Mouse (Mus musculus) neural tube, embryonic 15.5 days (tissue): ENCODE results near the gene Treml2. TPM values are rescaled to one million over a fixed set of nuclear protein-coding genes. Genes with fewer than 3 reads are reported as not detected.

Source experiments
- ATAC-seq: fragments of 200-750 bp; cut with Nextera tagmentation; 2 replicates; pipeline ENCODE4 v1.8.0; 2017; ENCODE audit warnings: mild to moderate bottlenecking, moderate TSS enrichment, moderate library complexity; ENCODE audit not compliant: low FRiP score
- H3K27ac ChIP-seq: fragments of 300-500 bp; sonication (generic); replicated peaks from 2 replicates; pipeline ENCODE4 v1.5.1; 2015; ENCODE audit warnings: mild to moderate bottlenecking, inconsistent platforms
- H3K27me3 ChIP-seq: fragments of 300-500 bp; sonication (generic); replicated peaks from 2 replicates; pipeline ENCODE4 v1.6.1; 2015; ENCODE audit warnings: inconsistent platforms
- H3K36me3 ChIP-seq: fragments of 300-500 bp; sonication (generic); 2 replicates; pipeline ENCODE4 v1.6.1; 2015; ENCODE audit warnings: inconsistent platforms
- H3K4me1 ChIP-seq: fragments of 300-500 bp; sonication (generic); 2 replicates; pipeline ENCODE4 v1.6.1; 2015; ENCODE audit warnings: inconsistent platforms
- H3K4me2 ChIP-seq: fragments of 300-500 bp; sonication (generic); 2 replicates; pipeline ENCODE4 v1.6.1; 2015; ENCODE audit warnings: inconsistent platforms, mild to moderate bottlenecking, moderate library complexity
- H3K4me3 ChIP-seq: fragments of 300-500 bp; sonication (generic); replicated peaks from 2 replicates; pipeline ENCODE4 v1.5.1; 2015; ENCODE audit warnings: mild to moderate bottlenecking, inconsistent platforms
- H3K9ac ChIP-seq: fragments of 300-500 bp; sonication (generic); replicated peaks from 2 replicates; pipeline ENCODE4 v1.6.1; 2015; ENCODE audit warnings: mild to moderate bottlenecking, inconsistent platforms
- H3K9me3 ChIP-seq: fragments of 300-500 bp; sonication (generic); replicated peaks from 2 replicates; pipeline ENCODE4 v1.6.1; 2016; ENCODE audit warnings: inconsistent platforms
- WGBS: fragments of 180-500 bp; shearing (Covaris S2); methylation state at CpG from one replicate; pipeline ENCODE4 v1.1.7; 2015; ENCODE audit warnings: mixed read lengths; 5-methylcytosine and 5-hydroxymethylcytosine counted together
- polyA plus RNA-seq: library from polyadenylated mRNA; unstranded; fragments of >200 nt; fragmentation: Nextera tagmentation; extraction: Ambion mirVana; gene quantifications from 2 replicates; pipeline ENCODE4 v1.2.1, GENCODE M21; 2015

Gene Treml2
- polyA plus RNA-seq, 1 experiment from 2014 or later, result 0.14 TPM

GRCm38 (mm10) chr17:48272158-48272557 is 27.1 kb upstream of the Treml2 start:
- Histone ChIP-seq H3K4me3 (no peak overlapping the region), H3K9me3 (no peaks in the 10 kb centered on the region), H3K27me3 (no peaks in the 10 kb centered on the region), H3K4me2 (no peak overlapping the region), H3K27ac (no peak overlapping the region), H3K9ac (no peak overlapping the region), H3K36me3 (no peaks in the 10 kb centered on the region), H3K4me1 (no peaks in the 10 kb centered on the region)
- no peak for ATAC-seq
- WGBS, result 86% methylated on average over 5 of the region's 5 CpGs

- H3K27ac ChIP-seq, result no peak overlapping the region
- no peaks in the 10 kb centered on the region for H3K27me3 ChIP-seq
- H3K9me3 ChIP-seq, result no peaks in the 10 kb centered on the region
- H3K4me2 ChIP-seq, result no peak overlapping the region
- no peak overlapping the region for H3K9ac ChIP-seq
- 92% methylated on average over 4 of the region's 4 CpGs for WGBS
- H3K36me3 ChIP-seq, result no peaks in the 10 kb centered on the region
- ATAC-seq, result no peak
- H3K4me3 ChIP-seq, result no peak overlapping the region
- no peaks in the 10 kb centered on the region for H3K4me1 ChIP-seq
Measured at GRCm38 (mm10) chr17:48272598-48272997, 26.7 kb upstream of the Treml2 start.

GRCm38 (mm10) chr17:48274098-48274497 is 25.2 kb upstream of the Treml2 start:
- no peaks in the 10 kb centered on the region for H3K4me1 ChIP-seq
- H3K9me3 ChIP-seq, result no peaks in the 10 kb centered on the region
- H3K27ac ChIP-seq, result no peak overlapping the region
- WGBS, result 84% methylated on average over 4 of the region's 4 CpGs
- H3K36me3 ChIP-seq, result no peaks in the 10 kb centered on the region
- no peaks in the 10 kb centered on the region for H3K27me3 ChIP-seq
- no peak overlapping the region for H3K4me2 ChIP-seq
- no peak for ATAC-seq
- no peak overlapping the region for H3K4me3 ChIP-seq
- H3K9ac ChIP-seq, result no peak overlapping the region

- no peaks in the 10 kb centered on the region for H3K27me3 ChIP-seq
- H3K4me3 ChIP-seq, result no peak overlapping the region
- no peaks in the 10 kb centered on the region for H3K36me3 ChIP-seq
- ATAC-seq, result no peak
- no peaks in the 10 kb centered on the region for H3K4me1 ChIP-seq
- H3K27ac ChIP-seq, result no peak overlapping the region
- no peaks in the 10 kb centered on the region for H3K9me3 ChIP-seq
- H3K9ac ChIP-seq, result no peak overlapping the region
- no peak overlapping the region for H3K4me2 ChIP-seq
- 29% methylated on average over 6 of the region's 6 CpGs for WGBS
Measured at GRCm38 (mm10) chr17:48274885-48275284, 24.4 kb upstream of the Treml2 start.

DNA sequence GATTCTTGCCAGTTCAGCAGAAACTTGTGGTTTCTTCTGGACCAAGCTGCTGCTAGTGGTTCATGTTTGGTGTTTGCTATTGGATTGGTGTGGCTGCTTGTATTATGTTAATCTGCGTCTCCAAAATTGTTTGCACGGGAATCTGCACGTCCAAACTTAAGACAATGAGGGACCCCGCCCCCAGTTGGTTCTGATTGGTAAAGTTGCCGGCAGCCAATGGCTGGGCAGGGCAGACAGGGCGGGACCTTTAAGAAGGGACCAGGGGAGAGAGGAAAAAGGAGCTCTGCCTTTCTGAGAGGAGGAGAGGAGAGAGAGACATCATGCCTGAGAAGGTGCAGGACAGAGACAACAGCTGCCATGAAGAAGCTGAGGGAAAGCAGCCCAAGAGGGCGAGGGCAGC is 23.6 kb upstream of the Treml2 start:
- Histone ChIP-seq H3K9me3 (no peaks in the 10 kb centered on the region), H3K4me3 (no peak overlapping the region), H3K27me3 (no peaks in the 10 kb centered on the region), H3K4me2 (no peak overlapping the region), H3K9ac (no peak overlapping the region), H3K4me1 (no peaks in the 10 kb centered on the region), H3K36me3 (no peaks in the 10 kb centered on the region), H3K27ac (no peak overlapping the region)
- no peak for ATAC-seq
- WGBS, result 59% methylated on average over 7 of the region's 7 CpGs

DNA sequence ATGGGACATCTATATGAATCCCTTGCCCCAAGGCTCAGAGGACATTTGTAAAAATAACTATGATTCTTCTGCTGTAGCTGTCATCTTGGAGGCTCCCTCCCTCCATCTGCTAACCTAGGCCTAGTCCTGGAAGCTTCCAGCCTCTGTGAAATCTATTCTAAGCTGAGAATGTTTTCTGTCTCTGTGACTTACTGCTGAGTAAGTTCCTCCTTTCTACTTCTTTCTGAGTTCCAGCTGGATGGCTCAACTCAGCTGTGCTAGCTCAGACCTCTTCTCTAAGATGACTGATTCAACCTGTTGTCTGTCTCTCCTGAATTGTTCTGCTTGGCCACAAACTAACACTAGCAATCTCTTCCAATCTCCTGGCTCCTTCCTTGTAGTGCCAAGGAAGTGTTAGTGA is 20.9 kb upstream of the Treml2 start:
- Histone ChIP-seq H3K27ac (no peak overlapping the region), H3K27me3 (no peaks in the 10 kb centered on the region), H3K4me3 (no peak overlapping the region), H3K9ac (no peak overlapping the region), H3K4me1 (peaks cover 9% of the 10 kb centered on the region; the same call in 1 of the 2 replicates), H3K9me3 (no peaks in the 10 kb centered on the region), H3K4me2 (no peak overlapping the region), H3K36me3 (no peaks in the 10 kb centered on the region)
- ATAC-seq, result no peak

- Histone ChIP-seq H3K27me3 (no peaks in the 10 kb centered on the region), H3K9ac (no peak overlapping the region), H3K4me2 (no peak overlapping the region), H3K4me3 (no peak overlapping the region), H3K9me3 (no peaks in the 10 kb centered on the region), H3K4me1 (peaks cover 9% of the 10 kb centered on the region; the same call in 1 of the 2 replicates), H3K36me3 (no peaks in the 10 kb centered on the region), H3K27ac (no peak overlapping the region)
- no peak for ATAC-seq
- WGBS, result 91% methylated on average over 4 of the region's 4 CpGs
Measured at GRCm38 (mm10) chr17:48279002-48279401, 20.3 kb upstream of the Treml2 start.

GRCm38 (mm10) chr17:48280943-48281738 is 18.2 kb upstream of the Treml2 start:
- Histone ChIP-seq H3K9ac (no peak overlapping the region), H3K27me3 (no peaks in the 10 kb centered on the region), H3K9me3 (no peaks in the 10 kb centered on the region), H3K4me3 (peak overlapping the region; percentile 15), H3K27ac (no peak overlapping the region), H3K36me3 (no peaks in the 10 kb centered on the region), H3K4me2 (peak overlapping the region; percentile 48), H3K4me1 (peaks cover 9% of the 10 kb centered on the region; the same call in 1 of the 2 replicates)
- 39% methylated on average over 18 of the region's 18 CpGs for WGBS
- ATAC-seq, result no peak

- H3K4me2 ChIP-seq, result peak overlapping the region; percentile 48
- no peaks in the 10 kb centered on the region for H3K9me3 ChIP-seq
- no peak overlapping the region for H3K27ac ChIP-seq
- H3K4me1 ChIP-seq, result peaks cover 9% of the 10 kb centered on the region; the same call in 1 of the 2 replicates
- WGBS, result 6% methylated on average over 3 of the region's 3 CpGs
- no peak overlapping the region for H3K9ac ChIP-seq
- no peaks in the 10 kb centered on the region for H3K27me3 ChIP-seq
- H3K36me3 ChIP-seq, result no peaks in the 10 kb centered on the region
- ATAC-seq, result no peak
- peak overlapping the region; percentile 15 for H3K4me3 ChIP-seq
Measured at GRCm38 (mm10) chr17:48281739-48282085, 17.6 kb upstream of the Treml2 start.

DNA sequence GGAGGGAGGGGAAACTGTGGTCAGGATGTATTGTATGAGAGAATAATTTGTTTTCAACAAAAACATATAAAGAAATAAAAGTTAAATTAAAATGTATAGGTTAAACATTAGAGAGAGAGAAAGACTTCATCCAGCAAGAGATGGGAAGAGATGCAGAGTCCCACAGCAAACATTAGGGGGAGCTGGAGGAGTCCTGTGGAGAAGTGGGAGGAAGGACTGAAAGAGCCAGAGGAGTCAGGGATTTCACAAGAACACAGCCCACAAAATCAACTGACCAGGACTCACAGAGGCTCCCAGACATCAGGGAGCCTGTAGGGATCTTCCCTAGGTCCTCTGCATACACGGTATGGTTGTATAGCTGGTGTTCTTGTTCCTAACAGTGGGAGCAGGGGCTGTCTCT is 12.5 kb upstream of the Treml2 start:
- no peak overlapping the region for H3K4me2 ChIP-seq
- H3K9me3 ChIP-seq, result no peaks in the 10 kb centered on the region
- H3K4me3 ChIP-seq, result no peak overlapping the region
- 75% methylated on average over 1 of the region's 1 CpGs for WGBS
- H3K4me1 ChIP-seq, result peaks cover under 1% of the 10 kb centered on the region; the same call in 1 of the 2 replicates
- ATAC-seq, result no peak
- H3K27ac ChIP-seq, result no peak overlapping the region
- H3K9ac ChIP-seq, result no peak overlapping the region
- H3K27me3 ChIP-seq, result no peaks in the 10 kb centered on the region
- no peaks in the 10 kb centered on the region for H3K36me3 ChIP-seq

DNA sequence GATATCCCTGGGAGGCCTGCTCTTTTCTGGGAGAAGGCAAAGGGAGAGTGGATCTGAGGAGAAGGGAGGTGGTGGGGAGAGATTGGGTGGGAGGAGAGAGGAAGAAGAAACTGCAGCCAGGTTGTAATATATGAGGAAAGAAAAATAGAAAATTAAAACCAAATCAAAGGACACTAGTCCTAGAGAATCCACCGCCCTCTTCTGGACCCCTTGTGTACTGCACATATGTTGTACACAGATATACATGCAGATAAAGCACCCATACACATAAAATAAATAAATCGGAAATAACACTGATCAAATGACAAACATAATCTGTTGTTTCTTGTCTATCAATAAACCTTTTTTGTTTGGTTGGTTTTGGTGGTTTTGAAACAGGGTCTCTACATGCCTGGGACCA is 12.0 kb upstream of the Treml2 start:
- Histone ChIP-seq H3K36me3 (no peaks in the 10 kb centered on the region), H3K4me3 (no peak overlapping the region), H3K9me3 (no peaks in the 10 kb centered on the region), H3K27ac (no peak overlapping the region), H3K9ac (no peak overlapping the region), H3K27me3 (no peaks in the 10 kb centered on the region), H3K4me2 (no peak overlapping the region), H3K4me1 (no peaks in the 10 kb centered on the region)
- no peak for ATAC-seq
- 68% methylated on average over 2 of the region's 2 CpGs for WGBS

DNA sequence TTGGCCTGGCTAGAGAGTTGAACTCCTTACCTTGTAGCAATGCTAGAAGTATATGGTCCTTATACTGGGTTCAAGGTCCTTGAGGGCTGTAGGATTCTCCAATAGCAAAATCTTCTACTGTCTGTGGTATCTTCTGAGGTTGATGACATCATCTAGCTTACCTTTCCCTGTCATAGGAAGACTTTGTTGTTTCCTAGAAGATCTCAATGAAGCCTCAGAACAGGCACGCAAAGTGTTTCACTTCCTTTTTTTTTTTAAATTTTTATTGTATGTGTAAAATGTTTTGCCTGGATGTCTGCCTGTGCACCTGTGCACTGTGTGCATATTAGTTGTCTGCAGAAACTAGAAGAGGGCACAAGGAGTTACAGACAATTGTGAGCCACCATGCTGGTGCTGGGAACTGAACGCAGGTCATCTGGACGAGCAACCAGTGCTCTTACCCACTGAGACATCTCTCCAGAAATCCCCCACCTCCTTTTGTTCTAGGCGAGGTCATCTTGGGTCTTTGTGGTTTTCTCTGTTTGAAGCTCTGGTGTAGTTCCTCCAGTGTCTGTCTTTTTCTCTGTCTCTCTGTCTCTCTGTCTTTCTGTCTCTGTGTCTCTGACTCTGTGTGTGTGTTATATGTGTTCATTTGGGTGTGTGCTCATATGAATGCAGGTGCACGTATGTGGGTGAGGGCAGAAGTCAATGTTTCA is 5.7 kb upstream of the Treml2 start:
- 85% methylated on average over 5 of the region's 5 CpGs for WGBS
- H3K4me2 ChIP-seq, result no peak overlapping the region
- H3K27me3 ChIP-seq, result no peaks in the 10 kb centered on the region
- ATAC-seq, result no peak
- no peak overlapping the region for H3K27ac ChIP-seq
- no peaks in the 10 kb centered on the region for H3K4me1 ChIP-seq
- H3K36me3 ChIP-seq, result no peaks in the 10 kb centered on the region
- no peak overlapping the region for H3K4me3 ChIP-seq
- H3K9me3 ChIP-seq, result no peaks in the 10 kb centered on the region
- H3K9ac ChIP-seq, result no peak overlapping the region
